Mouse (Mus musculus): Measurements from ENCODE around the gene Atad5. TPM values are rescaled to one million over a fixed set of nuclear protein-coding genes. Genes with fewer than 3 reads are reported as not detected.
A peak's percentile ranks its signal among the peaks of the same experiment; 100 is the strongest.
"Not testable (repeated sequence)": the region's sequence is repeated elsewhere in the genome, so short reads cannot be mapped to it uniquely, and the experiment has no call there.

The Atad5 gene
- polyA plus RNA-seq, 1 experiment from 2014 or later = 5.3 TPM

- ATAC-seq (ENCODE audit: insufficient number of reproducible peaks, insufficient read depth, low FRiP score, low read depth) = no peak
- Histone ChIP-seq H3K4me2 (ENCODE audit: low read length) (peak overlapping the region; percentile 81), H3K9me3 (ENCODE audit: control insufficient read depth, low read length) (no peaks in the 10 kb centered on the region), H3K4me1 (ENCODE audit: control insufficient read depth in 2 of 2, insufficient read depth in 2 of 2, low read length in 2 of 2) (peaks cover 2 to 4% of the 10 kb centered on the region in 2 experiments; a peak in 3 of 4 replicates), H3K27me3 (ENCODE audit: control insufficient read depth, insufficient read depth, low read length) (no peaks in the 10 kb centered on the region), H3K36me3 (ENCODE audit: control insufficient read depth, insufficient read depth, low read length) (peaks cover 25% of the 10 kb centered on the region), H3K9ac (ENCODE audit: low read length) (peak overlapping the region; percentile 94), H3K27ac (replicated peaks in 1 of 2; ENCODE audit: control insufficient read depth in 1 of 2, insufficient read depth in 1 of 2, low read depth in 2 of 2, low read length in 2 of 2) (no peak overlapping the region), H3K4me3 (ENCODE audit: control insufficient read depth in 1 of 2, insufficient read depth in 1 of 2, low read depth in 1 of 2, low read length in 2 of 2) (peak overlapping the region in 1 of 2 experiments; percentile 88; a peak in 3 of 4 replicates)
- WGBS = 41% methylated on average over 8 of the region's 8 CpGs
Observed at GRCm38 (mm10) chr11:80142872-80143271, 53.7 kb downstream of the Atad5 start.

GRCm38 (mm10) chr11:80145787-80146275 lies 56.6 kb downstream of the Atad5 start:
- Histone ChIP-seq H3K4me2 (ENCODE audit: low read length) (no peak overlapping the region), H3K27me3 (ENCODE audit: control insufficient read depth, insufficient read depth, low read length) (no peaks in the 10 kb centered on the region), H3K27ac (replicated peaks in 1 of 2; ENCODE audit: control insufficient read depth in 1 of 2, insufficient read depth in 1 of 2, low read depth in 2 of 2, low read length in 2 of 2) (no peak overlapping the region), H3K4me3 (ENCODE audit: control insufficient read depth in 1 of 2, insufficient read depth in 1 of 2, low read depth in 1 of 2, low read length in 2 of 2) (no peak overlapping the region), H3K9me3 (ENCODE audit: control insufficient read depth, low read length) (no peaks in the 10 kb centered on the region), H3K4me1 (ENCODE audit: control insufficient read depth in 2 of 2, insufficient read depth in 2 of 2, low read length in 2 of 2) (peaks cover 2 to 4% of the 10 kb centered on the region in 2 experiments; a peak in 3 of 4 replicates), H3K9ac (ENCODE audit: low read length) (no peak overlapping the region), H3K36me3 (ENCODE audit: control insufficient read depth, insufficient read depth, low read length) (no peaks in the 10 kb centered on the region)
- 52% methylated on average over 10 of the region's 10 CpGs for WGBS
- no peak for ATAC-seq (ENCODE audit: insufficient number of reproducible peaks, insufficient read depth, low FRiP score, low read depth)

- H3K27ac ChIP-seq (replicated peaks in 1 of 2; ENCODE audit: control insufficient read depth in 1 of 2, insufficient read depth in 1 of 2, low read depth in 2 of 2, low read length in 2 of 2) = no peak overlapping the region
- no peak overlapping the region for H3K4me3 ChIP-seq (ENCODE audit: control insufficient read depth in 1 of 2, insufficient read depth in 1 of 2, low read depth in 1 of 2, low read length in 2 of 2)
- no peak overlapping the region for H3K4me2 ChIP-seq (ENCODE audit: low read length)
- no peaks in the 10 kb centered on the region; a peak in 1 of 4 replicates for H3K4me1 ChIP-seq (ENCODE audit: control insufficient read depth in 2 of 2, insufficient read depth in 2 of 2, low read length in 2 of 2)
- H3K36me3 ChIP-seq (ENCODE audit: control insufficient read depth, insufficient read depth, low read length) = no peaks in the 10 kb centered on the region
- 64% methylated on average over 6 of the region's 6 CpGs for whole genome bisulfite sequencing
- no peak overlapping the region for H3K9ac ChIP-seq (ENCODE audit: low read length)
- ATAC-seq (ENCODE audit: insufficient number of reproducible peaks, insufficient read depth, low FRiP score, low read depth) = no peak
- H3K9me3 ChIP-seq (ENCODE audit: control insufficient read depth, low read length) = no peaks in the 10 kb centered on the region
- H3K27me3 ChIP-seq (ENCODE audit: control insufficient read depth, insufficient read depth, low read length) = peaks cover 4% of the 10 kb centered on the region; the same call in 1 of the 2 replicates
Observed at GRCm38 (mm10) chr11:80147748-80148147, 58.5 kb downstream of the Atad5 start.

- 25% methylated on average over 1 of the region's 1 CpGs for WGBS
- no peak overlapping the region for H3K9ac ChIP-seq (ENCODE audit: low read length)
- no peak for ATAC-seq (ENCODE audit: insufficient number of reproducible peaks, insufficient read depth, low FRiP score, low read depth)
- H3K4me3 ChIP-seq (ENCODE audit: control insufficient read depth in 1 of 2, insufficient read depth in 1 of 2, low read depth in 1 of 2, low read length in 2 of 2) = no peak overlapping the region
- no peak overlapping the region for H3K27ac ChIP-seq (replicated peaks in 1 of 2; ENCODE audit: control insufficient read depth in 1 of 2, insufficient read depth in 1 of 2, low read depth in 2 of 2, low read length in 2 of 2)
- no peaks in the 10 kb centered on the region for H3K9me3 ChIP-seq (ENCODE audit: control insufficient read depth, low read length)
- no peak overlapping the region for H3K4me2 ChIP-seq (ENCODE audit: low read length)
- H3K36me3 ChIP-seq (ENCODE audit: control insufficient read depth, insufficient read depth, low read length) = no peaks in the 10 kb centered on the region
- peaks cover 6% of the 10 kb centered on the region; the same call in 1 of the 2 replicates for H3K27me3 ChIP-seq (ENCODE audit: control insufficient read depth, insufficient read depth, low read length)
- no peaks in the 10 kb centered on the region for H3K4me1 ChIP-seq (ENCODE audit: control insufficient read depth in 2 of 2, insufficient read depth in 2 of 2, low read length in 2 of 2)
Observed at GRCm38 (mm10) chr11:80148313-80148712, 59.1 kb downstream of the Atad5 start.

GRCm38 (mm10) chr11:80148974-80149373 lies 59.8 kb downstream of the Atad5 start:
- peaks cover 13% of the 10 kb centered on the region; the same call in 1 of the 2 replicates for H3K27me3 ChIP-seq (ENCODE audit: control insufficient read depth, insufficient read depth, low read length)
- not testable (repeated sequence) for H3K4me3 ChIP-seq (ENCODE audit: control insufficient read depth in 1 of 2, insufficient read depth in 1 of 2, low read depth in 1 of 2, low read length in 2 of 2); H3K4me2 ChIP-seq (ENCODE audit: low read length); H3K36me3 ChIP-seq (ENCODE audit: control insufficient read depth, insufficient read depth, low read length); H3K9ac ChIP-seq (ENCODE audit: low read length); H3K9me3 ChIP-seq (ENCODE audit: control insufficient read depth, low read length); H3K27ac ChIP-seq (replicated peaks in 1 of 2; ENCODE audit: control insufficient read depth in 1 of 2, insufficient read depth in 1 of 2, low read depth in 2 of 2, low read length in 2 of 2); ATAC-seq (ENCODE audit: insufficient number of reproducible peaks, insufficient read depth, low FRiP score, low read depth); H3K4me1 ChIP-seq (ENCODE audit: control insufficient read depth in 2 of 2, insufficient read depth in 2 of 2, low read length in 2 of 2)
- 64% methylated on average over 1 of the region's 4 CpGs for WGBS

GRCm38 (mm10) chr11:80149412-80150023 lies 60.3 kb downstream of the Atad5 start:
- no peak for ATAC-seq (ENCODE audit: insufficient number of reproducible peaks, insufficient read depth, low FRiP score, low read depth)
- Histone ChIP-seq H3K27ac (replicated peaks in 1 of 2; ENCODE audit: control insufficient read depth in 1 of 2, insufficient read depth in 1 of 2, low read depth in 2 of 2, low read length in 2 of 2) (no peak overlapping the region), H3K4me3 (ENCODE audit: control insufficient read depth in 1 of 2, insufficient read depth in 1 of 2, low read depth in 1 of 2, low read length in 2 of 2) (no peak overlapping the region), H3K4me2 (ENCODE audit: low read length) (no peak overlapping the region), H3K9ac (ENCODE audit: low read length) (no peak overlapping the region), H3K27me3 (ENCODE audit: control insufficient read depth, insufficient read depth, low read length) (peaks cover 18% of the 10 kb centered on the region), H3K36me3 (ENCODE audit: control insufficient read depth, insufficient read depth, low read length) (no peaks in the 10 kb centered on the region), H3K9me3 (ENCODE audit: control insufficient read depth, low read length) (no peaks in the 10 kb centered on the region), H3K4me1 (ENCODE audit: control insufficient read depth in 2 of 2, insufficient read depth in 2 of 2, low read length in 2 of 2) (peaks cover 0 to 8% of the 10 kb centered on the region in 2 experiments; a peak in 1 of 4 replicates)
- 70% methylated on average over 8 of the region's 8 CpGs for WGBS

GRCm38 (mm10) chr11:80150566-80150965 lies 61.4 kb downstream of the Atad5 start:
- H3K4me2 ChIP-seq (ENCODE audit: low read length) = no peak overlapping the region
- no peaks in the 10 kb centered on the region for H3K36me3 ChIP-seq (ENCODE audit: control insufficient read depth, insufficient read depth, low read length)
- no peak overlapping the region for H3K4me3 ChIP-seq (ENCODE audit: control insufficient read depth in 1 of 2, insufficient read depth in 1 of 2, low read depth in 1 of 2, low read length in 2 of 2)
- H3K9me3 ChIP-seq (ENCODE audit: control insufficient read depth, low read length) = no peaks in the 10 kb centered on the region
- H3K9ac ChIP-seq (ENCODE audit: low read length) = no peak overlapping the region
- H3K27ac ChIP-seq (replicated peaks in 1 of 2; ENCODE audit: control insufficient read depth in 1 of 2, insufficient read depth in 1 of 2, low read depth in 2 of 2, low read length in 2 of 2) = no peak overlapping the region
- peaks cover 0 to 9% of the 10 kb centered on the region in 2 experiments; a peak in 1 of 4 replicates for H3K4me1 ChIP-seq (ENCODE audit: control insufficient read depth in 2 of 2, insufficient read depth in 2 of 2, low read length in 2 of 2)
- 71% methylated on average over 5 of the region's 5 CpGs for WGBS
- peaks cover 28% of the 10 kb centered on the region for H3K27me3 ChIP-seq (ENCODE audit: control insufficient read depth, insufficient read depth, low read length)
- no peak for ATAC-seq (ENCODE audit: insufficient number of reproducible peaks, insufficient read depth, low FRiP score, low read depth)
